Mouse (Mus musculus): ENCODE data around the gene Iqck. TPM values are rescaled to one million over a fixed set of nuclear protein-coding genes. Genes with fewer than 3 reads are reported as not detected.

Iqck gene
- polyA plus RNA-seq, 1 experiment: 41.3 TPM

GRCm38 (mm10) chr7:118851571-118851970 lies 4.0 kb upstream of the Iqck start:
- H3K4me1 ChIP-seq (ENCODE audit: control insufficient read depth, insufficient read depth, low read length): no peaks in the 10 kb centered on the region; the same call in none of the 2 replicates
- no peaks in the 10 kb centered on the region; the same call in 1 of the 2 replicates for H3K36me3 ChIP-seq (ENCODE audit: control insufficient read depth, insufficient read depth, low read length)
- no peak overlapping the region for H3K27ac ChIP-seq (ENCODE audit: control insufficient read depth, insufficient read depth, low read depth, low read length)
- no peaks in the 10 kb centered on the region for H3K27me3 ChIP-seq (ENCODE audit: control insufficient read depth, insufficient read depth, low read length)
- TF ChIP-seq CTCF (IDR thresholded peaks at IDR 0.05; ENCODE audit: control insufficient read depth, insufficient read depth, insufficient replicate concordance, low read depth, low read length): no peak
- TF ChIP-seq POLR2A (IDR thresholded peaks at IDR 0.05; ENCODE audit: control insufficient read depth, low read depth, low read length): no peak
- no peak overlapping the region for H3K4me3 ChIP-seq (ENCODE audit: control insufficient read depth, low read depth, low read length)

DNA sequence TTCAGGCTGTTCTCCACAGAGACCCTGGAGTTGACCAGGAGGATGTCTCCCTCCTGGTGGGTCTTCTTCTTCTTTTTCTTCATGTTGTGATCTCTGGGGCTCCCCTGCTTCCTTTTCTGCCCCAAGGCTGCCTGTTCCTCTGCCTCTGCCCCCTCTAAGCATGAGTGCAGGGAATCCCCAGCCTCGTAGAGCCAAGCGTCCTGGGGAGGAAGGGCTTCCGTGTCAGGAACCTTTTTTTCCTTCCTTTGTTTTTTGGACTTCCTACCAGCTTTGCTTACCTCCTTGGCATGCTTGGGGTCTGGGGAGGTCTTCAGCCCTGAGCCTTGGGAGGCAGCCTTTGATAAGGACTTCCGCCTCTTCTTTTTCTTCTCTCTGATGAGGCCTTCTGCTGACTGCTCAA lies 2.9 kb upstream of the Iqck start:
- TF ChIP-seq CTCF (IDR thresholded peaks at IDR 0.05; ENCODE audit: control insufficient read depth, insufficient read depth, insufficient replicate concordance, low read depth, low read length) (no peak), POLR2A (IDR thresholded peaks at IDR 0.05; ENCODE audit: control insufficient read depth, low read depth, low read length) (no peak)
- Histone ChIP-seq H3K4me1 (ENCODE audit: control insufficient read depth, insufficient read depth, low read length) (no peaks in the 10 kb centered on the region; the same call in none of the 2 replicates), H3K27me3 (ENCODE audit: control insufficient read depth, insufficient read depth, low read length) (no peaks in the 10 kb centered on the region), H3K4me3 (ENCODE audit: control insufficient read depth, low read depth, low read length) (peak overlapping the region; percentile 46), H3K27ac (ENCODE audit: control insufficient read depth, insufficient read depth, low read depth, low read length) (no peak overlapping the region), H3K36me3 (ENCODE audit: control insufficient read depth, insufficient read depth, low read length) (no peaks in the 10 kb centered on the region; the same call in 1 of the 2 replicates)

DNA sequence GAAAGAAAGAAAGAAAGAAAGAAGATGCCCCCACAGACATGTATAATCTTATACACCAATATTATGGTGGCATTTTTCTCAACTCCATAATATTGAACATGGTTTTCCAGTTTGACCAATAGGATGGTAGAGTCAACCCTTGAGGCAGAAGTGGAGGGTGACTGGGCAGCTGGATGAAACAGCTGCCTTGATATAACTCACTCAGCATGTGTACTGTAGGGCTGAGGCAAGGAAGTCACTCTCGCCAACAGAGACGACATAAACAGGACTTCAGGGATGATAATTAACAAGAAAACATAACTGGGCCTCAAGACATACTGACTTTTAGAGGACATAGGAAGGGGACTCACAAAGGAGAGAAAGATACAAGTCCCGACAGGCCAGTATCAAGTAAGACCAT lies 946 bp upstream of the Iqck start:
- Histone ChIP-seq H3K4me1 (ENCODE audit: control insufficient read depth, insufficient read depth, low read length) (no peaks in the 10 kb centered on the region; the same call in none of the 2 replicates), H3K4me3 (ENCODE audit: control insufficient read depth, low read depth, low read length) (peak overlapping the region; percentile 98), H3K36me3 (ENCODE audit: control insufficient read depth, insufficient read depth, low read length) (no peaks in the 10 kb centered on the region; the same call in 1 of the 2 replicates), H3K27ac (ENCODE audit: control insufficient read depth, insufficient read depth, low read depth, low read length) (no peak overlapping the region), H3K27me3 (ENCODE audit: control insufficient read depth, insufficient read depth, low read length) (no peaks in the 10 kb centered on the region)
- TF ChIP-seq POLR2A (IDR thresholded peaks at IDR 0.05; ENCODE audit: control insufficient read depth, low read depth, low read length): no peak
- TF ChIP-seq CTCF (IDR thresholded peaks at IDR 0.05; ENCODE audit: control insufficient read depth, insufficient read depth, insufficient replicate concordance, low read depth, low read length): no peak

GRCm38 (mm10) chr7:118855877-118856304 lies 339 bp downstream of the Iqck start, which contains the start of gene Knop1:
TSS of gene Knop1 (minus strand) at chr7:118856254.
- no peaks in the 10 kb centered on the region for H3K4me1 ChIP-seq (ENCODE audit: control insufficient read depth, insufficient read depth, low read length)
- no peaks in the 10 kb centered on the region; the same call in 1 of the 2 replicates for H3K36me3 ChIP-seq (ENCODE audit: control insufficient read depth, insufficient read depth, low read length)
- no peaks in the 10 kb centered on the region for H3K27me3 ChIP-seq (ENCODE audit: control insufficient read depth, insufficient read depth, low read length)
- TF ChIP-seq POLR2A (IDR thresholded peaks at IDR 0.05; ENCODE audit: control insufficient read depth, low read depth, low read length): no peak; the same call in 1 of the 2 replicates
- TF ChIP-seq CTCF (IDR thresholded peaks at IDR 0.05; ENCODE audit: control insufficient read depth, insufficient read depth, insufficient replicate concordance, low read depth, low read length): no peak
- peak within 1 kb of the TSS; percentile 98 for H3K4me3 ChIP-seq (ENCODE audit: control insufficient read depth, low read depth, low read length)
- peak within 1 kb of the TSS; percentile 93 for H3K27ac ChIP-seq (ENCODE audit: control insufficient read depth, insufficient read depth, low read depth, low read length)

DNA sequence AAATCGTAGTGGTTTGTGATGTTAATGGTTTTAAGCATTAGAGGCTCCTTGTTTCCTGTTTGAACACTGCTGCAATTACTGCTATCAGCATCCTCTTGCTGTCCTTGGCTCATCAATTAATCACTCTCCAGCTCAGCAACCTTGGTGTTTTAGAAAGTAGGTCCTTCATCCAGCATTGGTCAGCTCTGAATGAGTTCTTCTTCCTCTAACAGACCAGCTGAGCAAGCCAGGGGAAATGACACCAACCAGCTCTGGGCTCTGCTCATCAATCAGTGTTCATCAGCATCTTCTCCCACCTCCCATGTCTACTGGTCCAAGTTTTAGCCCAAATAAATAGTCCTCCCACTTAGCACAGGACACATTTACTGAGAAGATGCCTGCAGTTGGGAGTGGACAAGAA lies 3.1 kb downstream of the Iqck start:
- TF ChIP-seq POLR2A (IDR thresholded peaks at IDR 0.05; ENCODE audit: control insufficient read depth, low read depth, low read length) (no peak), CTCF (IDR thresholded peaks at IDR 0.05; ENCODE audit: control insufficient read depth, insufficient read depth, insufficient replicate concordance, low read depth, low read length) (no peak)
- no peaks in the 10 kb centered on the region for H3K36me3 ChIP-seq (ENCODE audit: control insufficient read depth, insufficient read depth, low read length)
- no peaks in the 10 kb centered on the region for H3K27me3 ChIP-seq (ENCODE audit: control insufficient read depth, insufficient read depth, low read length)
- no peak overlapping the region for H3K27ac ChIP-seq (ENCODE audit: control insufficient read depth, insufficient read depth, low read depth, low read length)
- H3K4me3 ChIP-seq (ENCODE audit: control insufficient read depth, low read depth, low read length): peak overlapping the region; percentile 23; the same call in 1 of the 2 replicates
- H3K4me1 ChIP-seq (ENCODE audit: control insufficient read depth, insufficient read depth, low read length): no peaks in the 10 kb centered on the region

DNA sequence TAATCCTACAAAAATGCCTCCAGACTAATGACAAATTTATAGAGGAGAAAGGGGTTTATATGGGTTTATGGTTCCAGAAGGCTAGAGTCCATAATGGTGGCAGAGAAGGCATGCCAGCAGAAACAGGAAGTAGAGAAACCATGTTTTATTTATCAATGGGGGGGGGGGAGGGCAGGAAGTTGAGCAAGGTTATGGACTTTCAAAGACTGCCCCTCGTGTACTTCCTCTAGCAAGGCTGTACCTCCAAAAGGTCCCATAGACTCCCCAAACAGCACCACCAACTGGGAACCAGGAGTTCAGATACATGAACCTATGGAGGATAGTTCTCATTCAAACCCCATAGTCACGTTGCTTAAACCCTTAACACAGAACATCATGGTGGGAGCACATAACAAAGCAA lies 9.8 kb downstream of the Iqck start:
- Histone ChIP-seq H3K27me3 (ENCODE audit: control insufficient read depth, insufficient read depth, low read length) (no peaks in the 10 kb centered on the region), H3K36me3 (ENCODE audit: control insufficient read depth, insufficient read depth, low read length) (no peaks in the 10 kb centered on the region), H3K27ac (ENCODE audit: control insufficient read depth, insufficient read depth, low read depth, low read length) (no peak overlapping the region), H3K4me3 (ENCODE audit: control insufficient read depth, low read depth, low read length) (no peak overlapping the region), H3K4me1 (ENCODE audit: control insufficient read depth, insufficient read depth, low read length) (no peaks in the 10 kb centered on the region)
- TF ChIP-seq CTCF (IDR thresholded peaks at IDR 0.05; ENCODE audit: control insufficient read depth, insufficient read depth, insufficient replicate concordance, low read depth, low read length): no peak
- TF ChIP-seq POLR2A (IDR thresholded peaks at IDR 0.05; ENCODE audit: control insufficient read depth, low read depth, low read length): no peak

DNA sequence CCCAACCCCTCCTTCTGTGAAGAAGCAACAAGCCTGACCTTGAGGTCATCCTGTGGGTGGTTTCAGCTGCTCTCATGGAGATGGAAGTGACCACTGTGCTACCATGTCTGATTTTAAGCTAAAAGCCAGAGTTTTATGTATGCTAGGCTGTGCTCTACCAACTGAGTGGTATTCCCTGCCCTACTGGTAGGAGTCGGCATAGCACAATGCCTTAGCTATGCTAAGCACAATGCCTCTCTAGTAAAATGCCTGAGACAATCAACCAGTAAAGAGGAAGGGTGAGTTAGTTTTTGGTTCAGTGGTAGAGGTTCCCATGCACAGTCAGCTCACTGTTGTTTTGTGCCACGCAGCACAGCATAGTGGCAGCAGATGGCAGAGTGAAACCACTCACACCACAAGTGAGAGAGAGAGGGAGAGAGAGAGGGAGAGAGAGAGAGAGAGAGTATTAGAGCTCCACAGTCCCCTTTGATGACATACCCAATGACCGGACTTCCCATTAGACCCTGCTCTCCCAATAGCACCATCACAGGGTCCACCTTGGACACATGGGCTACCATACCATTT lies 24.0 kb downstream of the Iqck start:
- Histone ChIP-seq H3K36me3 (ENCODE audit: control insufficient read depth, insufficient read depth, low read length) (no peaks in the 10 kb centered on the region; the same call in 1 of the 2 replicates), H3K4me3 (ENCODE audit: control insufficient read depth, low read depth, low read length) (no peak overlapping the region), H3K27ac (ENCODE audit: control insufficient read depth, insufficient read depth, low read depth, low read length) (no peak overlapping the region), H3K4me1 (ENCODE audit: control insufficient read depth, insufficient read depth, low read length) (no peaks in the 10 kb centered on the region), H3K27me3 (ENCODE audit: control insufficient read depth, insufficient read depth, low read length) (no peaks in the 10 kb centered on the region)
- TF ChIP-seq CTCF (IDR thresholded peaks at IDR 0.05; ENCODE audit: control insufficient read depth, insufficient read depth, insufficient replicate concordance, low read depth, low read length) (no peak), POLR2A (IDR thresholded peaks at IDR 0.05; ENCODE audit: control insufficient read depth, low read depth, low read length) (no peak)
